Mouse (Mus musculus) right cerebral cortex, postnatal 4 days (tissue): Measurements from ENCODE around the gene Amdhd2.
"Not testable (repeated sequence)": the region's sequence is repeated elsewhere in the genome, so short reads cannot be mapped to it uniquely, and the experiment has no call there.

Experiments used
- DNase-seq: peaks from one replicate; pipeline ENCODE4 v3.0.0-alpha.2; 2022

Gene Amdhd2

DNA sequence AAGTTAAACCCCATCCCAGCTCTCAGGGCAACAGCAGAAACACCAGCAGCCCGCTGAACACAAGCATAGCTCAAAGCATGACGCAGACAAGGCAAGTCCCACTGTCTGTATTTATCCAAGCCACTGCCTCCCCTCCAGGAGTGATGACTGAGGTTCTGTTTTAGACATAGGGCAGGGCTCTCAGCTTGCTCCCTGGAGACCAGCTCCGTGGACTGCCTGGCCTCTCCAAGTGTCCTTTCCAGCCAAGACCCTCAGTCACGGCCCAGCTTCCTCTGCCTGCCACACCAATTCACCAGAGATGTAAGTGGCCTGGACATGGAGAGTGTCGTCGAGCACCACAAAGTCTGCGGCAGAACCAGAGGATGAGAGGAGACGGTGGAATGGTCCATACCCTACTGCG lies 7.8 kb downstream of the Amdhd2 start:
- DNase-seq: no peak

DNA sequence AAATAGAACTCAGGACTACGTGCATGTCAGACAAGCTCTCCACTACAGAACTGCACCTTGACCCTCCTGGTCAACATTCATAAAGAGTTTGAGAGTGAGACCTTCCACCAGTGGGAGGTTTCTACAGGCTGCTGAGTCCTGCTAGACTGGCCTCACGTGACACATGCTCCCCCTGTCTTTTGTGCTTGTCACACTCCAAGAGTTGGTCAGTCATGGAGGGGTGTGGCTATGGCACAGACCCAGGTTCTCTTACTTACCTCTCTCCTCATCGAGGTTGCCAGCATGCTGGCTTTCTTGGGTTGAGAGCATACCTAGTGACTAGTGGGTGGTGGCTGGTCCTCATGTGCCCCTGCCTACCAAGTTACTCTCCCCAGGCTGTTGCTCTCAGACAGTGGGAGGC lies 9.1 kb downstream of the Amdhd2 start:
- DNase-seq: no peak

DNA sequence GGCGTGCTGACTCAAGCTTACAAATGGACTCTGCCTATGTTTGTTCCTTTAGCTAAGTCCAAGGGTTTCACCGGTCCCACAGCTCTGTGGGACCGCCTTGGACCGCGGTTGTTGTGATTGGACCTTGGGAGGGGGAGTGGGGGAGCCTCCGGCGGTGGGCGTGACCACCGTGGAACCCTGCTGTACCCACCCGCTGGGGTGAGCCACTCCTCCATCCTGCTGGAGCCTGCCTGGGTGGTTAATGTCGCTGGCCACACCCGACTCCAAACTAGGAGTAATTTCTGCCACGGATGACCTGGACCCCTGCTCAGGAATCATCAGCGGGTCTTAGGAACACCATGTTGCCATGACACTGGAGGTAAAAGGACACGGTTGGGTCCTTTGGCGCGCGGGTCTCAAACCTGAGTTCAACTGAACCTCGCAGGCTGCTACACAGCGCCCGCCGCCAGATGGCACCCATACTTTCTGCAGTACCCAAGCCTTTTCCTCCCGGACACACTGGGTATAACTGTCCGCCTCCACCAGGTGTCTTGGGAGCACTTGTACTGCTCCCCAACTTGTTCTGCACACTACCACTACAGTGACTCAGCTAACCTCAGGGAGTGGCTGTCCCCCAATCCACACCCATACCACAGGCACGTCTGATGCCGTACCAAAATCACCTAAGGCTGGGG lies 11.5 kb downstream of the Amdhd2 start:
- DNase-seq: peak; percentile 80

DNA sequence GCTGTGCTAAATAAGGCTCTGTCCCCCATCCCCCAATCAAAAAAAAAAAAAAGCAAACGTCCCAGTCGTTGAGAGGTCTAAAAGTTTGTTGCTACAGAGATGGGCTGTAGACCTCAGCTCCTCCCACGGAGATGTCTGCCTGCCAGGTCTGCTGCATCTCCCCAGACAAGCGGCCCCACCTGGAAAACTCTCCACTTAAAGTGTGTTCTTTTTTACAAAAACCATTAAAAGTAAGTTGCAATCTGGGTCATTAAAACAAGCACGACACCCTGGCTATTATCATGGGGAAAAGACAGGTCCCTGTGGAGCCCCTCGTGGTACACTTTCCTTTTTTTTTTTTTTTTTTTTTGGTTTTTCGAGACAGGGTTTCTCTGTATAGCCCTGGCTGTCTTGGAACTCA lies 12.2 kb downstream of the Amdhd2 start:
- no peak for DNase-seq

DNA sequence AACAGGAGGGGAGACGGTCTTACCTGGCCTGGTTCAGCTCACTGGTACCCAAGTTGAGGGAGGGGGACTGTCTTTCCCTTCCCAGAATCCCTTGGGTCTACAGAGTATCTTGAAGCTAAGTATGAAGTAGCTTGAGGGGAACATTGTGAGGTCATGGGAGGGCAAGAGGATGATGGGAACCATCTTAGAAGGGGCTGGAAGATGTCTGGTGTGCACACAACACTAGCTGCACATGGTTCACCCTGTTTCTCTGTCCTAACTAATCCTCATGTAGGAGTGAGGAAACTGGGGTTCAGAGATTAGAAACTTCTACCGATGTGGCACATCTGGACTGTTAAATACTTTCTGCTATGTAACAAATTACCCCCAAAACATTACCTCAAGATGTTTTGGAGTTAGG lies 12.7 kb downstream of the Amdhd2 start, which contains the start of gene Pdpk1:
Gene Pdpk1 (minus strand): TSS at position 101 of the 400 bp plus-strand sequence.
- DNase-seq: no peak

DNA sequence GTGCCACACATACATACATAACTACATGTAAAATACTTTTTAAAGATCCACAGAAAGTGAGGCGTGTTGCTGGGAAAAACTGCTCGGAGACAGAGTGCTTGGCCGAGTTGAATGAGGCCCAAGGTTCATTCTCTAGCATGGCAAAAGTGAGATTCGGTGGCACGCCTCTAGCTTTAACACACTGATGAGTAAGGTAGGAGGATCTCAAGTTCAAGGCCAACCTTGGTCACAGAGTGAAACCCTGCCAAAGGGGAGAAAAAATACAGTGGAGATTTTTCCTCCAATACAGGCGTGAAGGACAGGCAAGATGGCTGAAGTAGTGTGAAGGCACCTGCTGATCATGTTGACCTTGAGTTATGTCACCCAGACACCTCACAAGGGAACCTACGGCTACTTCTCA lies 14.1 kb downstream of the Amdhd2 start:
- no peak for DNase-seq

DNA sequence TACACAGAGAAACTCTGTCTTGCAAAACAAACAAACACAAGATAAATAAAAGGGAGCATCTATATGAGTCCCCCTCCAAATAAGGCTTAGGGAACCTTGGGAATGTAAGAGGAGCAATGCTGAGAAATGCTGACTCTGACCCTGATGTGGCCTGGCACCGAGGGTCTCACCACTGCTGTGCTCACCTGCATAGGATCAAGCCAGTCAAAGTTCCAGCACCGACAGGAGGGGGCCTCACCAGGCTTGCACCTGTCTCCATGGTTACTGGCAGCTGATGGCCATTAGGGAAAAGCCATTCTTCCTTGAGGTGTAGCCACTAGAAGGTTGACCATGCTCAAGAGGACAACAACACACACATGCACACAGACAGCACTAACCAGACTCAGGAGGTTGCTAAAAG lies 20.7 kb downstream of the Amdhd2 start:
- DNase-seq: no peak

DNA sequence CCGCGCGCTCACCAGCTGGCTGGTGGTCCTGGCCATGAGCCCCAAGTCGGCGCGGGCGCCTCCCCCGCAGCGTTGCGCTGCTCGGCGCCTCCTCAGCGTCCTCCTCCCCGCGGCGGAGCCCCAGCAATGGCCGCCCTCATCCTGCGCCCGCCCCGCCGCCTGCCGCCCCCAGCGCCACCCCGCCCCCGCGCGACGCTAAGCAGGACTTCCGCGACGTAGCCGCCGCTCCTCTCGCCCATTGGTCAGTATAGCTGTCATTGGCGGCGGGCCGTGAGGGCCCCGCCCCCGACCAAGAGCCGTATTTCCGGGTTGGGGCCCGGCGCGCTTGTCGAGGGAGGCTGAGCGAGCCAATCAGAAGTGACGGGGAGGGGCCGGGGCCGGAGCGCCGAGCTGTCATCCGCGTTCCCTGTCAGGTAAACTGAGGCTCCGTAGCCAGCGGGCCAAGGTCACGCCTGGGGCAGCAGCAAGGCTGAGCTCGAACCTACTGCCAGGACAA lies 22.1 kb downstream of the Amdhd2 start:
- DNase-seq: peak; percentile 96

DNA sequence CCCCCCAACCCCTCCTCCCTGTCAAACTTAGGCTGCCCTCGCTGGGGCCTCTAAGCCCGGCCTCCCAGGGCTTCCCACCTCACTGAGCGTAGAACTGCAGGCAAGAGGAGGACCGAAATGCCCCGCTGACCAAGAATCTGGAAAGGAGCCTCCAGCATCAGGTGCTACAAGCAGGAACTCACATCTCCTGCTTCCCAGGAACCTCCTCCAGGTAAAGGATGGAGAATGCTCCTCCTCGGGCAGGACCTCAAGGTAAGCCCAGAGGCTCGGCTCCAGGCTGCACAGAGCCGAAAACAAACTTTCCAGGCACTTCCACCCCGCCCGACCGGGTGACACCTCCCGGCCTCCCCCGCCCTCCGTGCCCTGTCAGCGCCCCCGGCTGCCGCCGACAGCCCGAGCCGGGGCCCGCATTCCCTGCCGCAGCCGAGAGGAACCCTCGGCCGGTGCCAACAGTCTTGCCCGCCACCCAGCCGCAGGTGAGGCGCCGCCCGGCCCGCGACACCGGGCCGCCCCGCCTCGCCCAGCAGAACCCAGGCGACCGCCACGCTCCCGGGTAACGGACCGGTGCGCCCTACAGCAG lies 22.6 kb downstream of the Amdhd2 start:
- no peak for DNase-seq

DNA sequence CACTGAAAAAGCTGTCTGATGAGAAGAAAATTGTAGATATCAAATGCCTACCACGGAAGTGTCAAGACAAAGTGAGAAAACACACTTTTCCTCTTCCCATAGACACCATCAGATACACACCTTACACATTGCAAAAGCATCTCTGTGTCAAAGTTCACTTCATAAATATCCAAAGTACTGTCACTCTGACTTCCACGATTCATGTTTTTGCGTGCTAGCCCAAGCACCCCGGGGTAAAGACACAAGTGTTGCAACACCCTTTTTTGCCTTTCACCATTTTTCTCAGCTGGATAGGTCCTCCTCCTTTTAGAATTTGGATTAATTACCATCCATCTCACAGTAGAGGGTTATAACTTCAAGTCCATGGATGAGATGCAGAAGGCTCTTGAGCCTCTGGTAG lies 23.6 kb downstream of the Amdhd2 start:
- no peak for DNase-seq

DNA sequence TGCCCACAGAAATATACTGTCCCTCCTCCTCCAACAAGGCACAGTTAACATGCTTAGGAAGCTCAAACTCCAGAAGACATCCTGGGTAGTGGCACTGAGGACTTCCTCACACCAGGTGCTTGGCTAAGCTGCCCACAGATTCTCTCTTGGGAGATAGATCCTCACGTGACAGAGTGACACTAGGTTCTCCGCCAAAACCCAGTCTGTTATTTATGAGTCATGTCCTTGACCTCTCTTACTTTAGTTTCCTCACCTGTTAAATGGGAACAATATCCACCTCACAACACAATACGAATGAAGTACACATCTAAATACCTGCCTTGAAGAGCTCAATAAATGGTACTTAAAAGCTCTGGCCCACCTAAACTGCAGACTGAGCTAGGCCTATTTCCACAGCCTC lies 24.3 kb downstream of the Amdhd2 start:
- no peak for DNase-seq

DNA sequence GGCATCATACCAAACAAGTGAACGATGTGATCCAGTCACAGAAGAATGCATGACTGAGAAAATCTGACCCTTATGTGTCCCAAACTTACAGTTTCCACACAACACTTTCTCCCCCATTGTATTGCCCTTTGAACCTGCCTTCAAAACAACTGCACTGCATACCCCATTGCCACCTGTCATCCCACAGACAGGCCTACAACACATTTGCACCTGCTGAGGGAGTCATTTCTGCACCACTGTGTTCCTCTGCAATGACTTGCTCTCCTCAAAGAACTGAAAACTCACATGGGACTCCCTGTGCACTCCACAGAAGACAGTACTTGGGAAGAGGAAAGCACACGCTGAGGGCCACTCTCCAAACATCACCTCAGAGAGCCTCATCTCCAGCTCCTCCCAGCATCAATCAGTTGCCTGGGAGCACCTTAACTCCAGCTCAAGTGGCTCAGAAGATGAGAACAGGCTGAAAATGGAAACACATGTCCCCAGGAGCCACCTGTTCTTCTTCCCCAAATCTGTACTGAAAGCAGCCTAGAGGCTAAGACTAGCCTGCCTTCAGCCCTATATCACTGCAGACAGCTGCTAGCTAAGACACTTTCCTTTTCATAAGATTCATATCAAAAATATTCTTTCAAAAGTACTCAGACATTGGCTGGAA lies 26.2 kb downstream of the Amdhd2 start:
- no peak for DNase-seq

DNA sequence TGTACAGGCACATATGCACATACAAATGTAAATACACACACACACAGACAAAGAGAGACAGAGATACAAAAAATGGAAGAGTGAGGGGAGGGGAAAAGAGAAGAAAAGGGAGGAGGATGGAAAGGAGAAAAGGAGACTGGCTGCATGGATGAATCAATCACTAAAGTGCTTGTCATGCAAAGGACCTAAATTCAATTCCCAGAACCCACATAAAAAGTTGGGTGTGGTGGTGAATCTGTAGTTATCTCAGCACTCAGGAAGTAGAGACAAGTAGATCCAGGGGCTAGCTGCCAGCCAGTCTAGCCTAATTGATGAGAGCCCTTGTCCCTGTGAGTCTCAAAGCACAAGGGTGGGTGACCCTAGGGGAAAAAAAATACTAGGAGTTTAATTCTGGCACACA lies 29.5 kb downstream of the Amdhd2 start:
- DNase-seq: no peak

DNA sequence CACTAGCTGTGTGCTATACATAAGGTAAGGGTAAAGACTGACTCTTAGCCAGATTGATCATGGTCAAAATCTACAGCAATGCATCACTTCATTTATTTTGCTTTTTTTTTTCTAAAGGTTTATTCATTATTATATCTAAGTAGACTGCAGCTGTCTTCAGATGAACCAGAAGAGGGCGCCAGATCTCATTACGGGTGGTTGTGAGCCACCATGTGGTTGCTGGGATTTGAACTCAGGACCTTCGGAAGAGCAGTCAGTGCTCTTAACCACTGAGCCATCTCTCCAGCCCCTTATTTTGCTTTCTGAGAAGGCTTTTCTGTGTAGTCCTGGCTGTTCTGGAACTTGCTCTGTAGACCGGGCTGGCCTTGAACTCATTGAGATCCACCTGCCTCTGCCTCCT lies 30.6 kb downstream of the Amdhd2 start:
- not testable (repeated sequence) for DNase-seq

DNA sequence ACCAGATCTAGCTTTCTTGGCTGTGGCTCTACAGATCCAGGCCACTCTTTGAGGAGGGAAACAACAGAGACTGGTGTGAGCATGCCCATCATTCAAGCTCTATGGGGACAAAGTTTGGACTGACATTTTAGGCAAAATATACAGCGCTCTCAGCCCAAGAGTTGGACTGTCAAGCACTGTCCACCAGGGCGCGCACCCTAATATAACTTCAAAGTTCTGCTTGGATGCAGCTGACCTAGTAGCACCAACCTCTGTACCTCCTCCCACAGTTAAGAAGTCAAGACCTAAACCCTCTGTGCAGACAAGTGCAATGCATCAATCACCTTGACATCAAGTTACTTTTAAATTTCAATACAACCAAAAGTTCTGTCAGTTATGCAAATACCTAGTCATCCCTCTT lies 32.0 kb downstream of the Amdhd2 start:
- DNase-seq: no peak

DNA sequence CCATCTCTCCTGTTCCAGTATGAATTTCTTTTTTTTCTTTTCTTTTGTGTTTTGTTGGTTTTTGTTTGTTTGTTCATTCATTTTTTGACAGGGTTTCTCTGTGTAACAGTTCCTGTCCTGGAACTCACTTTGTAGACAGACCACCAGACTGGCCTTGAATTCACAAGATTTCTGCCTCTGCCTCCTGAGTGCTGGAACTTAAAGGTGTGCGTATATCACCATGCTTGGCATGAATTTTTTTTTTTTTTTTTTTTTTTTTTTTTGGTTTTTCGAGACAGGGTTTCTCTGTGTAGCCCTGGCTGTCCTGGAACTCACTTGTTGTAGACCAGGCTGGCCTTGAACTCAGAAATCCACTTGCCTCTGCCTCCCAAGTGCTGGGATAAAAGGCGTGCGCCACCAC lies 34.3 kb downstream of the Amdhd2 start:
- not testable (repeated sequence) for DNase-seq

DNA sequence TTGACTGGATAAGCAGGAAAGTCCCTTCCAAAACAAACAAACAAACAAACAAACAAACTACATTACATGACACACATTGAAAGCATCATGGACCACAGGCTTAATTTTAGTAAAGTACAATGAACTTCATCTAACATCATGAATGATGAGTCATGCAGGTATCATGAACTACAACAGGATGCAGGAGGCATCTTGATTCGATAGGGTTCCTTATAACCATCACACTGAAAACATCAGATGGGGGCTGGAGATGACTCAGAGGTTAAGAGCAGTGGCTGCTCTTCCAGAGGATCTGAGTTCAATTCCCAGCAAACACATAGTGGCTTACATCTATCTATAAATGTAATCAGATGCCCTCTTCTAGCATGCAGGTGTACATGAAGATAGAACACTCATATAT lies 36.0 kb downstream of the Amdhd2 start:
- DNase-seq: no peak

DNA sequence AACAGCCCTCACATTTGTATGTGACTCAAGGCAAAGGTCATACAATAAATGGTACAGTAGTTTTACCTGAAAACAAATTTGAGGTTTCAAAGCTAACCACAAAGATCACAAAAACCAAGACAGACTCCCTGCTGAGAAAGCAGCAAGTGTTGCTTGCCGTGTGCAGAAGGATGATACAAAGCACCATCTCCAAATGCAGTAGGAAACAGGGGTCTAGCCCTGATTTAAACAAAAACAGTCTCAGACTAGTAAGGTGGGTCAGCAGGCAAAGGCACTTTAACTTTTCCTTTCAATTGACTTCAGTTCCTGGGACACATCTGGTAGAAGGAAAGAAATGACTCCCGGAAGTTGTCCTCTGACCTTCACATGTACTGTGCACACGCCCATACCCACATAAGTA lies 36.8 kb downstream of the Amdhd2 start:
- no peak for DNase-seq

DNA sequence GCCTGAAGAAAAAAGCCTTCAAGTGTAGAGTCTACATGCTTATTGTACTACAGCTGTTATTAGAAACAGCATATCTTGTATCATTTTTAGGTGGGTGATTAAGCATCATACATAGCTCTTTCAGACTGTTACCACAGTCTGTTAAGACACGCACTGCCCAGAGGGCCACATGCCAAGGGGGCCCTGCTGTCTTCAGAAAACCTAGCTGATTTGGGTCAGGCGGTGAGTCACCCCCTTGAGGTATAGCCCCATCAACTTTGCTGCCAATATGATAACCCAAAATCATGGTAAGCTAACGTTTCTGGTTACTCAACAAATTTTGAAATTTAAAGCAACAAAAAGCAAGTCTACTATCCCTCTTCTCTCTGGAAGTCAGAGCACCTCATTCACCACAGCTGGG lies 44.1 kb downstream of the Amdhd2 start:
- no peak for DNase-seq

DNA sequence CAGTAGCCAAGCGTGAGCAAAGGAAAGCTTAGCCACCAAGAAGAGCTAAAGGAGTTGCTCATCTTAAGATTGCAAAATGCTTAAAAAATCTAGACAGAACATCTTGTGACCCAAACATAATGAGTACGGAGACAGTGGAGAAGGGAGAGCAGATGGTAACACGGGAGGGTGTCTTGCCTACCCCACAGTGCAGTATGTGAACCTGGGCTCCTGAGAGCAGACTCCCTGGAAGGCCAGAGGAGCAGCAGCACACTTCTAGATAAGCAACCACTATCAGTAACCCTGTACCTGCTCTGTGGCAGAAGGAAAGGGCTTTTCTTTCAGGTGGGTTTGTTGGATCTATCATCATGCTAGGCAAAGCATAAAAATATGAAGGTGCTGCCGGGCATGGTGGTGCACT lies 50.5 kb downstream of the Amdhd2 start:
- DNase-seq: no peak

DNA sequence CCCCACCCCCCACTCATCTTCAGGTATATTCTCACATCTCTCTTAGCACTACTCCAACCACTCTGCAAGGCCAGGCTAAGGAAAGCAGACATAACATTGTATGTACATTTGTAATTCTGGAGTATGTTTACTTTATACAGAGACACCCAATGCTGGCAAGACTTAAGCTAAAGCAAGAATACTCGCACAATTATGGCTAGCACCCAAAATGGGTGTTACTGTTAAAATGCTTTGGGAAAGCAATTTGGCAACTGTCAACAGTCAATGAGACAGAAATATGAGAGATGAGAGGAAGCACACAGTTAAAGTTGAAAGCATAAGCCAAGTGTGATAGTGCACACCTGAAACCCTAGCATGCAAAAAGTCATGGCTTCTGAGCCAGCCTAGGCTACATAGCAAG lies 52.3 kb downstream of the Amdhd2 start:
- DNase-seq: no peak

DNA sequence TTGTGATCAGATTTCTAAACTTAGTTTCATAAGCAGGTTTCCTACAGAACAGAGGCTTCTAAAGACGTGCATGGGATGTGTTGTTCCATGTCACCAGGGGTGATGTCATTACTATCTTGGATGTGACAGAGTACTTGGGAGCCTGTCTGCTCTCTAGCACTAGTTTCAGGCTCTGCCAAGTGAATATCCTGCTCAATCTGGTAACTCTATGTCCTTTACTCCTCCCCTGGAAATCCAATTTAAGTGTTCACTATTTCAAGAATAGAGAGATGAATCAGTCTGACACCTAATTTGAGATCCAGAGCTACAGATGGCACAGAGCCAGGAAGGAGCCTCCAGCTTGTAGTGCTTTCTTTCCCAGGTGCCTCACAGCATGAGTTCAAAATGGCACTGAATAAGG lies 54.7 kb downstream of the Amdhd2 start:
- DNase-seq: no peak
